Mouse (Mus musculus) kidney, postnatal 25 days (tissue): ENCODE measurements around the gene Clec4b1.
"Not testable (repeated sequence)": the region's sequence is repeated elsewhere in the genome, so short reads cannot be mapped to it uniquely, and the experiment has no call there.

Source experiments
- DNase-seq, 2 experiments: peaks; one replicate each; pipeline ENCODE4 v3.0.0; 2021; ENCODE audit warnings: mixed read lengths in 2 of 2

The Clec4b1 gene

GRCm38 (mm10) chr6:123049742-123050372 lies at the start of gene Clec4b1:
Clec4b1 (plus strand) TSS chr6:123049962.
- no peak for DNase-seq

- not testable (repeated sequence) for DNase-seq
These were observed 45.1 kb upstream of the Clec4b1 start for GRCm38 (mm10) chr6:123004696-123005095.

GRCm38 (mm10) chr6:123005591-123005990 lies 44.2 kb upstream of the Clec4b1 start:
- DNase-seq, result peak in 1 of 2 experiments; percentile 2

- no peak for DNase-seq
These were observed 45.5 kb downstream of the Clec4b1 start for GRCm38 (mm10) chr6:123095125-123095843.

- not testable (repeated sequence) for DNase-seq
These were observed 56.4 kb downstream of the Clec4b1 start, which contains the start of gene Clec4a2 for GRCm38 (mm10) chr6:123106128-123106527. Clec4a2 (plus strand) TSS chr6:123106428.
